Mouse (Mus musculus): ENCODE data around the gene Phf23. TPM values are rescaled to one million over a fixed set of nuclear protein-coding genes. Genes with fewer than 3 reads are reported as not detected.

The Phf23 gene
- polyA plus RNA-seq, 1 experiment from 2014 or later: 53.4 TPM

GRCm38 (mm10) chr11:70023481-70024150 lies 28.0 kb downstream of the Phf23 start:
- Histone ChIP-seq H3K4me1 (ENCODE audit: control insufficient read depth, insufficient read depth, low read length) (peaks cover 76% of the 10 kb centered on the region), H3K9ac (ENCODE audit: low read length) (peak overlapping the region; percentile 70), H3K27ac (ENCODE audit: low read depth, low read length) (peak overlapping the region; percentile 35; the same call in 1 of the 2 replicates), H3K4me2 (peak overlapping the region; percentile 67), H3K27me3 (ENCODE audit: control insufficient read depth, insufficient read depth, low read length) (no peaks in the 10 kb centered on the region), H3K36me3 (ENCODE audit: control insufficient read depth, insufficient read depth, low read length) (no peaks in the 10 kb centered on the region), H3K9me3 (ENCODE audit: control insufficient read depth, low read length) (no peaks in the 10 kb centered on the region), H3K4me3 (ENCODE audit: low read depth, low read length) (peak overlapping the region; percentile 37)
- DNase-seq (ENCODE audit: low spot score, missing footprints) (peak; percentile 93), ATAC-seq (ENCODE audit: low FRiP score) (no peak)
- 5% methylated on average over 25 of the region's 29 CpGs for WGBS

GRCm38 (mm10) chr11:70024151-70024514 lies 28.6 kb downstream of the Phf23 start:
- DNase-seq (ENCODE audit: low spot score, missing footprints) (no peak), ATAC-seq (ENCODE audit: low FRiP score) (no peak)
- no peaks in the 10 kb centered on the region for H3K27me3 ChIP-seq (ENCODE audit: control insufficient read depth, insufficient read depth, low read length)
- no peaks in the 10 kb centered on the region for H3K36me3 ChIP-seq (ENCODE audit: control insufficient read depth, insufficient read depth, low read length)
- H3K4me2 ChIP-seq: peak overlapping the region; percentile 67
- H3K27ac ChIP-seq (ENCODE audit: low read depth, low read length): peak overlapping the region; percentile 35; the same call in 1 of the 2 replicates
- H3K9ac ChIP-seq (ENCODE audit: low read length): peak overlapping the region; percentile 70
- H3K9me3 ChIP-seq (ENCODE audit: control insufficient read depth, low read length): no peaks in the 10 kb centered on the region
- H3K4me3 ChIP-seq (ENCODE audit: low read depth, low read length): peak overlapping the region; percentile 37
- H3K4me1 ChIP-seq (ENCODE audit: control insufficient read depth, insufficient read depth, low read length): peaks cover 73% of the 10 kb centered on the region
- WGBS: 10% methylated on average over 6 of the region's 6 CpGs

GRCm38 (mm10) chr11:70026689-70027088 lies 31.1 kb downstream of the Phf23 start:
- under 1% methylated on average over 19 of the region's 19 CpGs for WGBS
- H3K27me3 ChIP-seq (ENCODE audit: control insufficient read depth, insufficient read depth, low read length): no peaks in the 10 kb centered on the region
- peak overlapping the region; percentile 69 for H3K4me2 ChIP-seq
- peak overlapping the region; percentile 6 for H3K9ac ChIP-seq (ENCODE audit: low read length)
- DNase-seq (ENCODE audit: low spot score, missing footprints): no peak
- peaks cover 63% of the 10 kb centered on the region for H3K4me1 ChIP-seq (ENCODE audit: control insufficient read depth, insufficient read depth, low read length)
- H3K4me3 ChIP-seq (ENCODE audit: low read depth, low read length): peak overlapping the region; percentile 19
- H3K27ac ChIP-seq (ENCODE audit: low read depth, low read length): peak overlapping the region; percentile 52; the same call in 1 of the 2 replicates
- no peaks in the 10 kb centered on the region for H3K9me3 ChIP-seq (ENCODE audit: control insufficient read depth, low read length)
- peaks cover 5% of the 10 kb centered on the region for H3K36me3 ChIP-seq (ENCODE audit: control insufficient read depth, insufficient read depth, low read length)
- ATAC-seq (ENCODE audit: low FRiP score): peak; percentile 17; the same call in 1 of the 2 replicates

GRCm38 (mm10) chr11:70027397-70027796 lies 31.8 kb downstream of the Phf23 start:
- peak overlapping the region; percentile 69 for H3K4me2 ChIP-seq
- WGBS: 30% methylated on average over 9 of the region's 9 CpGs

GRCm38 (mm10) chr11:70028401-70029129 lies 33.0 kb downstream of the Phf23 start:
- ATAC-seq (ENCODE audit: low FRiP score): no peak
- H3K4me3 ChIP-seq (ENCODE audit: low read depth, low read length): peak overlapping the region; percentile 31
- H3K36me3 ChIP-seq (ENCODE audit: control insufficient read depth, insufficient read depth, low read length): peaks cover 12% of the 10 kb centered on the region
- no peaks in the 10 kb centered on the region for H3K27me3 ChIP-seq (ENCODE audit: control insufficient read depth, insufficient read depth, low read length)
- peak overlapping the region; percentile 69 for H3K4me2 ChIP-seq
- peak overlapping the region; percentile 95 for H3K27ac ChIP-seq (ENCODE audit: low read depth, low read length)
- no peak for DNase-seq (ENCODE audit: low spot score, missing footprints)
- peak overlapping the region; percentile 13 for H3K9ac ChIP-seq (ENCODE audit: low read length)
- no peaks in the 10 kb centered on the region for H3K9me3 ChIP-seq (ENCODE audit: control insufficient read depth, low read length)
- H3K4me1 ChIP-seq (ENCODE audit: control insufficient read depth, insufficient read depth, low read length): peaks cover 48% of the 10 kb centered on the region
- WGBS: 22% methylated on average over 12 of the region's 12 CpGs

More at GRCm38 (mm10) chr11:70027397-70027796, 31.8 kb downstream of the Phf23 start:
- ATAC-seq (ENCODE audit: low FRiP score): no peak
- H3K9ac ChIP-seq (ENCODE audit: low read length): peak overlapping the region; percentile 3; the same call in 1 of the 2 replicates
- peak overlapping the region; percentile 52; the same call in 1 of the 2 replicates for H3K27ac ChIP-seq (ENCODE audit: low read depth, low read length)
- no peak for DNase-seq (ENCODE audit: low spot score, missing footprints)
- no peaks in the 10 kb centered on the region for H3K9me3 ChIP-seq (ENCODE audit: control insufficient read depth, low read length)
- H3K27me3 ChIP-seq (ENCODE audit: control insufficient read depth, insufficient read depth, low read length): no peaks in the 10 kb centered on the region
- H3K36me3 ChIP-seq (ENCODE audit: control insufficient read depth, insufficient read depth, low read length): peaks cover 11% of the 10 kb centered on the region
- H3K4me1 ChIP-seq (ENCODE audit: control insufficient read depth, insufficient read depth, low read length): peaks cover 58% of the 10 kb centered on the region
- H3K4me3 ChIP-seq (ENCODE audit: low read depth, low read length): peak overlapping the region; percentile 19; the same call in 1 of the 2 replicates

- Histone ChIP-seq H3K4me1 (ENCODE audit: control insufficient read depth, insufficient read depth, low read length) (peaks cover 44% of the 10 kb centered on the region), H3K4me3 (ENCODE audit: low read depth, low read length) (peak overlapping the region; percentile 31)
Observed at GRCm38 (mm10) chr11:70029130-70029801, 33.7 kb downstream of the Phf23 start.

GRCm38 (mm10) chr11:70029829-70030550 lies 34.4 kb downstream of the Phf23 start:
- H3K4me1 ChIP-seq (ENCODE audit: control insufficient read depth, insufficient read depth, low read length): peaks cover 40% of the 10 kb centered on the region
- 30% methylated on average over 11 of the region's 11 CpGs for WGBS

More at GRCm38 (mm10) chr11:70029130-70029801, 33.7 kb downstream of the Phf23 start:
- peak; percentile 99 for DNase-seq (ENCODE audit: low spot score, missing footprints)
- peak; percentile 96 for ATAC-seq (ENCODE audit: low FRiP score)
- Histone ChIP-seq H3K27me3 (ENCODE audit: control insufficient read depth, insufficient read depth, low read length) (no peaks in the 10 kb centered on the region), H3K9ac (ENCODE audit: low read length) (peak overlapping the region; percentile 40), H3K9me3 (ENCODE audit: control insufficient read depth, low read length) (no peaks in the 10 kb centered on the region), H3K4me2 (peak overlapping the region; percentile 69), H3K27ac (ENCODE audit: low read depth, low read length) (peak overlapping the region; percentile 95), H3K36me3 (ENCODE audit: control insufficient read depth, insufficient read depth, low read length) (peaks cover 12% of the 10 kb centered on the region)
- WGBS: under 1% methylated on average over 20 of the region's 20 CpGs

GRCm38 (mm10) chr11:70030651-70031320 lies 35.2 kb downstream of the Phf23 start:
- Histone ChIP-seq H3K27ac (ENCODE audit: low read depth, low read length) (peak overlapping the region; percentile 95), H3K4me3 (ENCODE audit: low read depth, low read length) (peak overlapping the region; percentile 31), H3K27me3 (ENCODE audit: control insufficient read depth, insufficient read depth, low read length) (no peaks in the 10 kb centered on the region), H3K4me2 (peak overlapping the region; percentile 69), H3K4me1 (ENCODE audit: control insufficient read depth, insufficient read depth, low read length) (peaks cover 37% of the 10 kb centered on the region), H3K9ac (ENCODE audit: low read length) (peak overlapping the region; percentile 59; the same call in 1 of the 2 replicates), H3K36me3 (ENCODE audit: control insufficient read depth, insufficient read depth, low read length) (peaks cover 12% of the 10 kb centered on the region), H3K9me3 (ENCODE audit: control insufficient read depth, low read length) (no peaks in the 10 kb centered on the region)
- 92% methylated on average over 28 of the region's 28 CpGs for WGBS
- no peak for DNase-seq (ENCODE audit: low spot score, missing footprints)
- ATAC-seq (ENCODE audit: low FRiP score): no peak

More at GRCm38 (mm10) chr11:70029829-70030550, 34.4 kb downstream of the Phf23 start:
- peak overlapping the region; percentile 95 for H3K27ac ChIP-seq (ENCODE audit: low read depth, low read length)
- peak overlapping the region; percentile 59 for H3K9ac ChIP-seq (ENCODE audit: low read length)
- DNase-seq (ENCODE audit: low spot score, missing footprints) (no peak), ATAC-seq (ENCODE audit: low FRiP score) (peak; percentile 56)
- no peaks in the 10 kb centered on the region for H3K27me3 ChIP-seq (ENCODE audit: control insufficient read depth, insufficient read depth, low read length)
- H3K4me3 ChIP-seq (ENCODE audit: low read depth, low read length): peak overlapping the region; percentile 31
- peaks cover 12% of the 10 kb centered on the region for H3K36me3 ChIP-seq (ENCODE audit: control insufficient read depth, insufficient read depth, low read length)
- H3K9me3 ChIP-seq (ENCODE audit: control insufficient read depth, low read length): no peaks in the 10 kb centered on the region
- peak overlapping the region; percentile 69 for H3K4me2 ChIP-seq

Measured in midbrain, embryonic 11.5 days (tissue).